Mouse (Mus musculus): Measurements from ENCODE around the gene Kcnk13. TPM values are rescaled to one million over a fixed set of nuclear protein-coding genes. Genes with fewer than 3 reads are reported as not detected.

Kcnk13 gene
- polyA plus RNA-seq, 1 experiment from 2014 or later: 0.94 TPM

DNA sequence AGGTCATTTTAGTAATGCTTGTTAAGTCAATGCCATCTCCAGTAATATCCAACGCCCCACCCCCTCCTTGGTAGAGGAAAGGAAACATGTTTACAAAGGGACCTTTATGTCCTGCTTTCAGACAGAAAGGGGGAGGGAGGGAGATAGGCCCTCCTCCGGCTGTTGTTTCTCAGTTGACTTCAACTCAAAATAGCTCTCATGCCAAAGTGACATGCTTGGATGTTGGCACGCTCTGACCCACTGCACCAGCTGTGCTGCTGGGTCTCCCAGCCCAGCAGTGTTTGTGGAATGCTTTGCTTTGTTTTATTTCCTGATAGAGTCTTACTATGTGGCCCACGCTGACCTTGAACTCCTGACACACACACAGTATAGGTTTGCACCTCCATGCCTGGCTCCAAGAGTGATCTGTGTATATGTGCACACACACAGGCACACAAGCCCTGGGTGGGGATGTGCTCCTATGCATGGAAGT lies 108.9 kb downstream of the Kcnk13 start:
- no peak overlapping the region for H3K4me3 ChIP-seq (ENCODE audit: low read depth, low read length)
- H3K9me3 ChIP-seq (replicated peaks; ENCODE audit: control insufficient read depth, low read length): no peaks in the 10 kb centered on the region
- DNase-seq (ENCODE audit: low spot score): peak; percentile 6
- 49% methylated on average over 4 of the region's 4 CpGs for WGBS
- H3K4me2 ChIP-seq (ENCODE audit: low read length): no peak overlapping the region
- ATAC-seq: no peak
- no peaks in the 10 kb centered on the region for H3K27me3 ChIP-seq (replicated peaks; ENCODE audit: control insufficient read depth, insufficient read depth, low read length)
- H3K9ac ChIP-seq (ENCODE audit: low read length): no peak overlapping the region
- no peaks in the 10 kb centered on the region for H3K36me3 ChIP-seq (ENCODE audit: control insufficient read depth, insufficient read depth, low read length)
- no peaks in the 10 kb centered on the region for H3K4me1 ChIP-seq (ENCODE audit: control insufficient read depth, insufficient read depth, low read length)
- H3K27ac ChIP-seq (ENCODE audit: low read depth, low read length): no peak overlapping the region

DNA sequence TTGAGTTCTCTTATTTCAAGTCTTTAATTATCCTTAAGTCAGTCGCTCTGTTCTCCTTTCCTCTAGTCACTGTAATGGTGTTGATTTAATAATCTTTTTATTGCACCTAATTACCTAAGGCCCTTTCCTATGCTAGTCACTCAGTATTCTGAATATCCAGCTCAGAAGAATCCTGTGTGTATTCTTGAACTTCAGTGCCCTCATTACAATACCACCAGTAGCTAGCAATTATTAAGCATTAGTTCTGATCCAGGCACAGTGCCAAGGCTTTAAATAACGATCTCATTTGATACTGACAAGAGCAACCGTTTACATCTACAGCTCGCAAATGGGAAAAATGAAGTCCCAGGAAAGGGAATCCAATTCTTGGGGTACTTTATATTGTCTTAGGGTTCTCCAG lies 111.4 kb downstream of the Kcnk13 start:
- Histone ChIP-seq H3K4me1 (ENCODE audit: control insufficient read depth, insufficient read depth, low read length) (no peaks in the 10 kb centered on the region), H3K4me3 (ENCODE audit: low read depth, low read length) (no peak overlapping the region), H3K36me3 (ENCODE audit: control insufficient read depth, insufficient read depth, low read length) (no peaks in the 10 kb centered on the region), H3K9ac (ENCODE audit: low read length) (no peak overlapping the region), H3K4me2 (ENCODE audit: low read length) (no peak overlapping the region), H3K27ac (ENCODE audit: low read depth, low read length) (no peak overlapping the region), H3K9me3 (replicated peaks; ENCODE audit: control insufficient read depth, low read length) (no peaks in the 10 kb centered on the region), H3K27me3 (replicated peaks; ENCODE audit: control insufficient read depth, insufficient read depth, low read length) (no peaks in the 10 kb centered on the region)
- 15% methylated on average over 4 of the region's 4 CpGs for WGBS
- DNase-seq (ENCODE audit: low spot score) (peak; percentile 71), ATAC-seq (no peak)

DNA sequence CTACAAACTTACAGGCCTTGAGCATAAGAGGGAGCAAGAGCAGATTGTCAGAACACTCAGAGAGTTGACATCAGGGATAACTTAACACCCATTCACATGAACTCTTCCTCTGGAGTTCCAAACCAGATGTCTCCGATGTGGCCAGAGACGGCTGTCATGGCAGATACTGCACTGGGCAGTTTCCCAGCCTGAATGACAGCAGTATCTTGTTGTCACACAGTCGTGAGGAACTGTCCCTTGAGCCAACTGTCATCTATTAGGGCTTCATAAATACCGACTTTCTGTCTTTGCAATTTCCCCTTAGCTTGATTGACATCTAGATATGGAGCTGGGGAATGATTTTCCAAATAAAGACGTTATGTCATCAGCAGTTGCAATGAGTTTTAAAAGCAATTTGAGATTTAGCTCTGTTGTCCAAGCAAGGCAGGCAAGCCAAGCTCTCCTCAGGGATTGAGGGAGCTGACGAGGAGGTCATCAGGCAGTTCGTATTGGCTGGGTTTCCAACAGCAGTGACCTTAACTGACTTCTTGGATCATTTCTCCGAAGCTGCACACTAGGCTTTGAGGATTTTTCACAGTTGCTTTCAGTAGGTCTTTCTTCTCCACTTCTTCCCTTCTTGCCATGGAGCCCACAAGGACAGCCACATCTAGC lies 115.5 kb downstream of the Kcnk13 start:
- Histone ChIP-seq H3K4me1 (ENCODE audit: control insufficient read depth, insufficient read depth, low read length) (no peaks in the 10 kb centered on the region), H3K9me3 (replicated peaks; ENCODE audit: control insufficient read depth, low read length) (no peaks in the 10 kb centered on the region), H3K27ac (ENCODE audit: low read depth, low read length) (no peak overlapping the region), H3K27me3 (replicated peaks; ENCODE audit: control insufficient read depth, insufficient read depth, low read length) (no peaks in the 10 kb centered on the region), H3K4me2 (ENCODE audit: low read length) (no peak overlapping the region), H3K9ac (ENCODE audit: low read length) (no peak overlapping the region), H3K4me3 (ENCODE audit: low read depth, low read length) (no peak overlapping the region), H3K36me3 (ENCODE audit: control insufficient read depth, insufficient read depth, low read length) (no peaks in the 10 kb centered on the region)
- 87% methylated on average over 8 of the region's 8 CpGs for WGBS
- DNase-seq (ENCODE audit: low spot score) (no peak), ATAC-seq (no peak)

DNA sequence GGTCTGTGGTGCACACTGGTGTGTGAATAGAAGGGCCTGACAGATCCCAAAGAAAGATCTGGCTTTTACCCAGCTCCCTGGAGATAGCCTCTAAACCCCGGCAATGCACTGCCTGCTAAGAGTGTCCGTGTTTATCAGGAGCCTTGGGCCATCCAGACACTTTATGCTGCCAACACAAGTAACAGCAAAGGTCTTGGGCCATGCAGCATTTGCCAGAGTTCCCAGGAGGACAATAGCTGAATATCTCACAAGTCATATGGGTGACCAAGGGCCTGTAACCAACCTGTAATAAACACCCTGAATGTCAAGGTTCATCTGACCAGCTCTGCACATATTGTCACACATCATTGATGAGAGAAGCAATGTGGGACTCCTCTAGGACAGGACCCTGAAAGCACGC lies 123.7 kb downstream of the Kcnk13 start:
- Histone ChIP-seq H3K9me3 (replicated peaks; ENCODE audit: control insufficient read depth, low read length) (no peaks in the 10 kb centered on the region), H3K4me2 (ENCODE audit: low read length) (no peak overlapping the region), H3K27me3 (replicated peaks; ENCODE audit: control insufficient read depth, insufficient read depth, low read length) (no peaks in the 10 kb centered on the region), H3K4me3 (ENCODE audit: low read depth, low read length) (no peak overlapping the region), H3K27ac (ENCODE audit: low read depth, low read length) (no peak overlapping the region), H3K36me3 (ENCODE audit: control insufficient read depth, insufficient read depth, low read length) (no peaks in the 10 kb centered on the region), H3K9ac (ENCODE audit: low read length) (no peak overlapping the region), H3K4me1 (ENCODE audit: control insufficient read depth, insufficient read depth, low read length) (no peaks in the 10 kb centered on the region)
- WGBS: 87% methylated on average over 3 of the region's 3 CpGs
- no peak for DNase-seq (ENCODE audit: low spot score)
- ATAC-seq: no peak

DNA sequence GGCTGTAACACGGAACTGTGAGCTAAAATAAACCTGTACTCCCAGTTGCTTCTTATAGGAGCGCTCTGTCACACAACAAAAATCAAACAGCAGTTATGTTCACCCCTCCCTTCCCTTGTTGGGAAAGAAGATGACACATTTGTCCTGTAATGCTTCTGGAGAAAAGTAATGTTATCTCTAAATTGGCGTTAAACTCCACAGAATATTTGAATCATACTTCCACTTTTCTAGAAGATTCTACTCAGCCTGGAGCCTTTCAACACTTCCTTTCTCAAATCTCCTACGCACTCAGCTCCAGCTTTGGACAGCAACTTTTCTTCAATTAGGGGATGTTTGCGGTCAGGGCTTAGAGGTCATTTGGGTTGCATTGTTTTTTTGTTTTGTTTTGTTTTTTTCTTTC lies 125.0 kb downstream of the Kcnk13 start:
- no peak for DNase-seq (ENCODE audit: low spot score)
- H3K9ac ChIP-seq (ENCODE audit: low read length): no peak overlapping the region
- no peaks in the 10 kb centered on the region for H3K4me1 ChIP-seq (ENCODE audit: control insufficient read depth, insufficient read depth, low read length)
- H3K27me3 ChIP-seq (replicated peaks; ENCODE audit: control insufficient read depth, insufficient read depth, low read length): no peaks in the 10 kb centered on the region
- no peak overlapping the region for H3K4me2 ChIP-seq (ENCODE audit: low read length)
- H3K27ac ChIP-seq (ENCODE audit: low read depth, low read length): no peak overlapping the region
- 88% methylated on average over 5 of the region's 5 CpGs for WGBS
- H3K9me3 ChIP-seq (replicated peaks; ENCODE audit: control insufficient read depth, low read length): no peaks in the 10 kb centered on the region
- no peak overlapping the region for H3K4me3 ChIP-seq (ENCODE audit: low read depth, low read length)
- no peaks in the 10 kb centered on the region for H3K36me3 ChIP-seq (ENCODE audit: control insufficient read depth, insufficient read depth, low read length)
- no peak for ATAC-seq

DNA sequence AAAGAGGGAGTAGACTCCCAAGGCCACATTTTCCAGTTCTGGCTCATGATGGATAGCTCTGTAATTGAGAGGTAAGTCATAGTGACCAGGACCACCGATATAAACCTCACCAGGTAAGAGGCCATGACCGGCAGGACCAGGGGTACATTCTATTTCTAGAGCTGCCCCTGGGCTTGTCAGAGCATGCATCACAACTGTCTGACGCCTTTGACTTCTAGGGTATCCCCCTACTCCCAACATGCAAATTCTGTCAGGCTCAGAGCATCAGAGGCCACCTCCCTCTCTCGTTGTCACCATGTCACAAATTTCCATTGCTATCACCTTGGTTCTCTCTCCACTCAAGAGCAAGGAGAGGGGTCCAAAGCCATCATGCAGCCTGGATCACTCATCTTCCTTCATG lies 126.5 kb downstream of the Kcnk13 start:
- Histone ChIP-seq H3K27me3 (replicated peaks; ENCODE audit: control insufficient read depth, insufficient read depth, low read length) (no peaks in the 10 kb centered on the region), H3K9ac (ENCODE audit: low read length) (no peak overlapping the region), H3K36me3 (ENCODE audit: control insufficient read depth, insufficient read depth, low read length) (no peaks in the 10 kb centered on the region), H3K4me2 (ENCODE audit: low read length) (no peak overlapping the region), H3K9me3 (replicated peaks; ENCODE audit: control insufficient read depth, low read length) (no peaks in the 10 kb centered on the region), H3K4me1 (ENCODE audit: control insufficient read depth, insufficient read depth, low read length) (no peaks in the 10 kb centered on the region), H3K27ac (ENCODE audit: low read depth, low read length) (no peak overlapping the region), H3K4me3 (ENCODE audit: low read depth, low read length) (no peak overlapping the region)
- WGBS: 95% methylated on average over 4 of the region's 4 CpGs
- no peak for ATAC-seq
- no peak for DNase-seq (ENCODE audit: low spot score)

DNA sequence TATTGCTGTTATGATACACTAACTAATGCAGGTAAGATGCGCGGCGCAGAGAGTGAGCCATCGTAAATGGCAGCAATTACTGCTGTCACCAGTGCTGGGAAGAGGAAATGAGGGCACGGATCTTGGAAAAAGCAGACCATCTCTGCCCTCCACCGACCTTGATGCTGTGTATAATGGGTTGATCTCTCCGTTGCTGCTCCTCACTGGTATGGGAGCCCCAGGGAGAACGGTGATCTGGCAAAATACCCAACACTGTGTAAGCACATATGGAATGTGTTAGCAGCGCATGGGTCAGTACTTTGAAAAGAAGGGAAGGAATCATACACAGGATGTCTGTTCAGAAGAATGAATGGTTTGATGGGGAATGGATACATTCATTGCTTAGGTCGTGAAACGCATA lies 128.7 kb downstream of the Kcnk13 start:
- H3K36me3 ChIP-seq (ENCODE audit: control insufficient read depth, insufficient read depth, low read length): no peaks in the 10 kb centered on the region
- no peaks in the 10 kb centered on the region for H3K9me3 ChIP-seq (replicated peaks; ENCODE audit: control insufficient read depth, low read length)
- no peak for ATAC-seq
- no peaks in the 10 kb centered on the region for H3K4me1 ChIP-seq (ENCODE audit: control insufficient read depth, insufficient read depth, low read length)
- no peak for DNase-seq (ENCODE audit: low spot score)
- WGBS: 91% methylated on average over 11 of the region's 11 CpGs
- no peak overlapping the region for H3K4me2 ChIP-seq (ENCODE audit: low read length)
- no peak overlapping the region for H3K4me3 ChIP-seq (ENCODE audit: low read depth, low read length)
- H3K9ac ChIP-seq (ENCODE audit: low read length): no peak overlapping the region
- no peak overlapping the region for H3K27ac ChIP-seq (ENCODE audit: low read depth, low read length)
- no peaks in the 10 kb centered on the region for H3K27me3 ChIP-seq (replicated peaks; ENCODE audit: control insufficient read depth, insufficient read depth, low read length)

DNA sequence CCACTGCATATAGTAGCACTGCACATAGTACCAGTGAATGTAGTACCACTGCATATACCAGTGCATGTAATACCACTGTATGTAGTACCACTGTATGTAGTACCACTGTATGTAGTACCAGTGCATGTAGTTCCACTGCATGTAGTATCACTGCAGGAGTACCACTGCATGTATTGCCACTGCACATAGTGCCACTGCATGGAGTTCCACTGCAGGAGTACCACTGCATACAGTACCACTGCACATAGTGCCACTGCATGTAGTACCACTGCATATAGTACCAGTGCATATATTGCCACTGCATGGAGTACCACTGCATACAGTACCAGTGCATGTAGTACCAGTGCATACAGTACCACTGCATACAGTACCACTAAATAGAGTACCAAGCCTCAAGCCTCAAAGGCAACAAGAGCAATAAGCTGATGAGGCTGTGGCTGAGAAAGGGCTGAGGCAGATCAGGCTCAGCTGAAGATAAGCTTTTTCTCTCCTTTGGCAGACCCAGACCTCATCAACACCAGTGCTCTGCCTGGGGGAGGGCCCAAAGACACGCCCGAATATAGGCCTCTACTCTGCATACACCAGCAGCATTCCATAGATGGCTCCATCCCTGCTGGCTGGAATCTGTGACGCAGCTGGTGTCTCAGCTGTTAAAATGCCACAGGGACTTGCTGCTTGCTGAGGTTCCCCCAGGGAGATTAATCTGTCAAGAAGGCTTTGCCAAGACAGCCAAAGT lies 135.8 kb downstream of the Kcnk13 start:
- no peak overlapping the region for H3K9ac ChIP-seq (ENCODE audit: low read length)
- H3K4me3 ChIP-seq (ENCODE audit: low read depth, low read length): no peak overlapping the region
- 71% methylated on average over 3 of the region's 3 CpGs for WGBS
- no peak overlapping the region for H3K27ac ChIP-seq (ENCODE audit: low read depth, low read length)
- H3K9me3 ChIP-seq (replicated peaks; ENCODE audit: control insufficient read depth, low read length): no peaks in the 10 kb centered on the region
- H3K4me2 ChIP-seq (ENCODE audit: low read length): no peak overlapping the region
- no peaks in the 10 kb centered on the region for H3K4me1 ChIP-seq (ENCODE audit: control insufficient read depth, insufficient read depth, low read length)
- ATAC-seq (peak; percentile 50; the same call in 1 of the 2 replicates), DNase-seq (ENCODE audit: low spot score) (peak; percentile 49)
- H3K27me3 ChIP-seq (replicated peaks; ENCODE audit: control insufficient read depth, insufficient read depth, low read length): no peaks in the 10 kb centered on the region
- no peaks in the 10 kb centered on the region for H3K36me3 ChIP-seq (ENCODE audit: control insufficient read depth, insufficient read depth, low read length)

DNA sequence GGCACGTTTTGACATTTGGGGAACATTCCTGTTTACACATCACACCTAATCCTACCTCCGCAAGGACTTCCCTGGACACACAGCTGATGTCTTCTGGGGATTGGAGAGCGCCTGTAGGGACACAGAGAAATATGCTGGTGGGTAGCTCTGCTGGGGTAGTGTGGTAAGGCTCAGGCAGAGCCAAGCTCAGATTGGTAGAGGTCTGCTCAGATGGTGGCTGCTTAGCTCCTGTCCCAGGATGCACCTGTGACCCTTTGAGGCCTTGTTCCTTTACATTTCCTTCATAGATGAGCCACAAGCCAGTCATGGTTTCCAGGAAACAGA lies 136.4 kb downstream of the Kcnk13 start:
- no peaks in the 10 kb centered on the region for H3K36me3 ChIP-seq (ENCODE audit: control insufficient read depth, insufficient read depth, low read length)
- no peak overlapping the region for H3K4me3 ChIP-seq (ENCODE audit: low read depth, low read length)
- ATAC-seq (no peak; the same call in 1 of the 2 replicates), DNase-seq (ENCODE audit: low spot score) (no peak)
- no peak overlapping the region for H3K9ac ChIP-seq (ENCODE audit: low read length)
- H3K27ac ChIP-seq (ENCODE audit: low read depth, low read length): no peak overlapping the region
- no peak overlapping the region for H3K4me2 ChIP-seq (ENCODE audit: low read length)
- no peaks in the 10 kb centered on the region for H3K27me3 ChIP-seq (replicated peaks; ENCODE audit: control insufficient read depth, insufficient read depth, low read length)
- 50% methylated on average over 3 of the region's 3 CpGs for WGBS
- H3K4me1 ChIP-seq (ENCODE audit: control insufficient read depth, insufficient read depth, low read length): no peaks in the 10 kb centered on the region
- no peaks in the 10 kb centered on the region for H3K9me3 ChIP-seq (replicated peaks; ENCODE audit: control insufficient read depth, low read length)
